Mouse (Mus musculus): ENCODE data around the gene Gm11273. TPM values are rescaled to one million over a fixed set of nuclear protein-coding genes. Genes with fewer than 3 reads are reported as not detected.

The Gm11273 gene
- total and polyA plus RNA-seq, 3 experiments, result 21.0 to 279 (median 28.3) TPM

DNA sequence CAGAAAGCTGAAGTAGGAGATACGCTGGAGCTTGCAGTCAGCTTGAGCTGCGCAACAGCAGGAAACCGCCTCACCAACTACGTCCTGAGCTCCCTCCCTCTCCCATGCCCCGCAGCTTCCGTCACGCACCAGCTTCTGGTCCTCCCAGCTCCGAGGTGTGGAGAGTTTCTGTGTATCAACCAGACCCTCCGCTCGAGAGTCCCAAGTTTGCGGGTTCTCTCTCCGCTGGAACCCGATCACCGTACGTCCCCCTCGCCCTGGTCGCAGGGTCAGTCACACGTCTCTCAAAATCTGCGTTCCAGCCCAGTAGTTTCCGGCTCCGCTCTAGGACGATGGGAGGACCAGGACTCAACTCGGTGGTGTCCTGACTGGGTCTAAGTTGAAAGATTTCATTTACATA, 47.8 kb downstream of the Gm11273 start, which contains the start of gene Zscan26:
Gene Zscan26 (minus strand): TSS at position 282 of the 400 bp plus-strand sequence.
- dilution Hi-C loops (cut with MboI; ENCODE audit: extremely low pct_ligation_motif_present, extremely low pct_unique_long_range_greater_than_20kb, low sequenced_read_pairs), result no loop called here
- peak within 1 kb of the TSS; percentile 96 for H3K4me2 ChIP-seq (ENCODE audit: insufficient read depth, low read depth, poor library complexity, severe bottlenecking)
- in situ Hi-C loops (cut with MboI; ENCODE audit: low pct_ligation_motif_present, low pct_unique_long_range_greater_than_20kb, low sequenced_read_pairs), result loop anchor here (10.0 kb wide), 1 partner anchor 49 kb away; the partner anchor contains the start of gene Zkscan3
- peaks cover 5 to 29% of the 10 kb centered on the region in 2 experiments for H3K36me3 ChIP-seq (replicated peaks in 1 of 2; ENCODE audit: control insufficient read depth in 1 of 2, insufficient read depth in 1 of 2, low read length in 1 of 2)
- H3K9ac ChIP-seq (ENCODE audit: insufficient read depth, low read depth), result peak within 1 kb of the TSS; percentile 80
- peaks cover 31% of the 10 kb centered on the region for H3K79me2 ChIP-seq (replicated peaks; ENCODE audit: control insufficient read depth, extremely low read depth, insufficient read depth, poor library complexity, severe bottlenecking)
- peak; percentile 89 for DNase-seq (ENCODE audit: extremely low read depth)
- peak within 1 kb of the TSS; percentile 83 to 97 (median 94) for H3K4me3 ChIP-seq (replicated peaks in 1 of 3; ENCODE audit: low read depth in 2 of 3, low read length in 2 of 3, poor library complexity in 1 of 3)
- no peak for TF ChIP-seq MAZ (IDR thresholded peaks at IDR 0.05; ENCODE audit: low read depth, low read length)
- peak; percentile 44; the same call in 1 of the 2 replicates for TF ChIP-seq IRF4 (IDR thresholded peaks at IDR 0.05; ENCODE audit: low read depth, low read length)
- TF ChIP-seq MYC (IDR thresholded peaks at IDR 0.05; ENCODE audit: low read depth, low read length), result peak; percentile 60; the same call in 1 of the 2 replicates
- peak; percentile 58 for TF ChIP-seq NRF1 (IDR thresholded peaks at IDR 0.05; ENCODE audit: low read depth, low read length)
- peak; percentile 83 for TF ChIP-seq TBP (conservative IDR thresholded peaks at IDR 0.05; ENCODE audit: low read depth, low read length)
- TF ChIP-seq POLR2AphosphoS2 (IDR thresholded peaks at IDR 0.05; ENCODE audit: low read depth, low read length), result 0 out of 2 replicates have a peak, but pooled peaks have one; percentile 59
- TF ChIP-seq ELF1 (IDR thresholded peaks at IDR 0.05; ENCODE audit: low read depth, low read length), result peak; percentile 68
- TF ChIP-seq GABPA (IDR thresholded peaks at IDR 0.05; ENCODE audit: insufficient replicate concordance, low read depth, low read length), result peak; percentile 39; the same call in 1 of the 2 replicates
- TF ChIP-seq POLR2A (IDR thresholded peaks at IDR 0.05; ENCODE audit: low read depth, low read length), result peak; percentile 91
- peak; percentile 23; the same call in 1 of the 2 replicates for TF ChIP-seq ZMIZ1 (IDR thresholded peaks at IDR 0.05; ENCODE audit: low read depth, low read length)
- peak; percentile 28; the same call in 1 of the 2 replicates for TF ChIP-seq MEF2A (IDR thresholded peaks at IDR 0.05; ENCODE audit: borderline replicate concordance, low read depth, low read length)
- TF ChIP-seq E2F4 (IDR thresholded peaks at IDR 0.05; ENCODE audit: insufficient replicate concordance, low read depth, low read length), result no peak
- TF ChIP-seq SIN3A (IDR thresholded peaks at IDR 0.05; ENCODE audit: low read length), result peak; percentile 85
- TF ChIP-seq MXI1 (IDR thresholded peaks at IDR 0.05; ENCODE audit: low read depth, low read length), result peak; percentile 28; the same call in 1 of the 2 replicates
- no peak for TF ChIP-seq MAFK (IDR thresholded peaks at IDR 0.05; ENCODE audit: insufficient replicate concordance, low read length)
- no peak for TF ChIP-seq BHLHE40 (IDR thresholded peaks at IDR 0.05; ENCODE audit: low read depth, low read length)
- TF ChIP-seq KAT2A (IDR thresholded peaks at IDR 0.05; ENCODE audit: insufficient replicate concordance, low read length), result peak; percentile 70; the same call in 1 of the 2 replicates
- peak; percentile 83 for TF ChIP-seq TCF12 (IDR thresholded peaks at IDR 0.05; ENCODE audit: low read depth, low read length)
- TF ChIP-seq NELFE (IDR thresholded peaks at IDR 0.05; ENCODE audit: low read depth, low read length), result peak; percentile 89
- TF ChIP-seq ZC3H11A (IDR thresholded peaks at IDR 0.05; ENCODE audit: low read depth, low read length), result no peak
- TF ChIP-seq HCFC1 (IDR thresholded peaks at IDR 0.05; ENCODE audit: low read depth, low read length), result peak; percentile 84
- peaks cover 0 to 20% of the 10 kb centered on the region in 2 experiments; a peak in 2 of 4 replicates for H3K4me1 ChIP-seq (ENCODE audit: control insufficient read depth in 1 of 2, insufficient read depth in 2 of 2)
- H3K27ac ChIP-seq (ENCODE audit: insufficient read depth, low read depth), result peak within 1 kb of the TSS; percentile 25; the same call in 1 of the 2 replicates
- H3K27me3 ChIP-seq (replicated peaks), result no peaks in the 10 kb centered on the region
- H3K9me3 ChIP-seq (replicated peaks; ENCODE audit: low read length), result no peaks in the 10 kb centered on the region

All from CH12.LX (cell line).